Mouse (Mus musculus): Measurements from ENCODE around the gene Fbxl21. TPM values are rescaled to one million over a fixed set of nuclear protein-coding genes. Genes with fewer than 3 reads are reported as not detected.
A peak's percentile ranks its signal among the peaks of the same experiment; 100 is the strongest.

Fbxl21 gene
- total RNA-seq (2021) = 1 to 10 TPM; 4.4 to 5.8 TPM

- intact Hi-C loops (cut with DNase I) = no loop called here
- peak; percentile 92 for DNase-seq
Observed at GRCm38 (mm10) chr13:56522081-56522820, at the start of gene Fbxl21. Gene Fbxl21 (plus strand): TSS chr13:56522472.

GRCm38 (mm10) chr13:56472661-56473060, 49.6 kb upstream of the Fbxl21 start:
- intact Hi-C loops (cut with DNase I) = loop anchor here (10.0 kb wide), 2 partner anchors 252 to 332 kb away; no protein-coding TSS in a partner anchor
- no peak for DNase-seq

- intact Hi-C loops (cut with DNase I) = loop anchor here (5.0 to 10.0 kb wide), 4 partner anchors 77 to 792 kb away; no protein-coding TSS in a partner anchor
- peak; percentile 38 for DNase-seq
Observed at GRCm38 (mm10) chr13:56475363-56475762, 46.9 kb upstream of the Fbxl21 start.

GRCm38 (mm10) chr13:56476790-56477189, 45.5 kb upstream of the Fbxl21 start:
- DNase-seq = no peak
- intact Hi-C loops (cut with DNase I) = loop anchor here (5.0 to 10.0 kb wide), 4 partner anchors 76 to 791 kb away; no protein-coding TSS in a partner anchor

- intact Hi-C loops (cut with DNase I) = loop anchor here (5.0 to 10.0 kb wide), 4 partner anchors 75 to 790 kb away; no protein-coding TSS in a partner anchor
- peak; percentile 22 for DNase-seq
Observed at GRCm38 (mm10) chr13:56477271-56477670, 45.0 kb upstream of the Fbxl21 start.

- intact Hi-C loops (cut with DNase I) = loop anchor here (5.0 to 10.0 kb wide), 4 partner anchors 74 to 789 kb away; no protein-coding TSS in a partner anchor
Observed at GRCm38 (mm10) chr13:56478027-56478426, 44.2 kb upstream of the Fbxl21 start.

GRCm38 (mm10) chr13:56482146-56482545, 40.1 kb upstream of the Fbxl21 start, which contains the start of gene Il9:
Gene Il9 (minus strand): TSS chr13:56482246.
- no peak for DNase-seq
- intact Hi-C loops (cut with DNase I) = no loop called here

More at GRCm38 (mm10) chr13:56478027-56478426, 44.2 kb upstream of the Fbxl21 start:
- no peak for DNase-seq

- intact Hi-C loops (cut with DNase I) = no loop called here
- DNase-seq = no peak
Observed at GRCm38 (mm10) chr13:56488012-56488411, 34.3 kb upstream of the Fbxl21 start.

GRCm38 (mm10) chr13:56494440-56494839, 27.8 kb upstream of the Fbxl21 start:
- no peak for DNase-seq
- intact Hi-C loops (cut with DNase I) = no loop called here

GRCm38 (mm10) chr13:56500132-56500531, 22.1 kb upstream of the Fbxl21 start:
- intact Hi-C loops (cut with DNase I) = no loop called here
- no peak for DNase-seq

GRCm38 (mm10) chr13:56500636-56501035, 21.6 kb upstream of the Fbxl21 start:
- intact Hi-C loops (cut with DNase I) = no loop called here

GRCm38 (mm10) chr13:56501866-56502420, 20.3 kb upstream of the Fbxl21 start:
- no peak for DNase-seq
- intact Hi-C loops (cut with DNase I) = no loop called here

More at GRCm38 (mm10) chr13:56500636-56501035, 21.6 kb upstream of the Fbxl21 start:
- no peak for DNase-seq

- DNase-seq = no peak
- intact Hi-C loops (cut with DNase I) = no loop called here
Observed at GRCm38 (mm10) chr13:56506871-56507496, 15.3 kb upstream of the Fbxl21 start.

GRCm38 (mm10) chr13:56509796-56510195, 12.5 kb upstream of the Fbxl21 start:
- DNase-seq = no peak
- intact Hi-C loops (cut with DNase I) = loop anchor here (10.0 kb wide), 1 partner anchor 565 kb away; no protein-coding TSS in a partner anchor

- DNase-seq = no peak
- intact Hi-C loops (cut with DNase I) = loop anchor here (10.0 kb wide), 1 partner anchor 561 kb away; no protein-coding TSS in a partner anchor
Observed at GRCm38 (mm10) chr13:56513595-56513994, 8.7 kb upstream of the Fbxl21 start.

GRCm38 (mm10) chr13:56516311-56516710, 6.0 kb upstream of the Fbxl21 start:
- intact Hi-C loops (cut with DNase I) = loop anchor here (10.0 kb wide), 1 partner anchor 558 kb away; no protein-coding TSS in a partner anchor
- no peak for DNase-seq

GRCm38 (mm10) chr13:56516816-56517215, 5.5 kb upstream of the Fbxl21 start:
- intact Hi-C loops (cut with DNase I) = loop anchor here (10.0 kb wide), 1 partner anchor 558 kb away; no protein-coding TSS in a partner anchor
- no peak for DNase-seq

- no peak for DNase-seq
- intact Hi-C loops (cut with DNase I) = no loop called here
Observed at GRCm38 (mm10) chr13:56522821-56523167, 522 bp downstream of the Fbxl21 start.

GRCm38 (mm10) chr13:56526871-56527270, 4.6 kb downstream of the Fbxl21 start:
- no peak for DNase-seq
- intact Hi-C loops (cut with DNase I) = no loop called here

GRCm38 (mm10) chr13:56527846-56528245, 5.6 kb downstream of the Fbxl21 start:
- DNase-seq = no peak
- intact Hi-C loops (cut with DNase I) = no loop called here

GRCm38 (mm10) chr13:56528281-56528680, 6.0 kb downstream of the Fbxl21 start:
- no peak for DNase-seq

More at GRCm38 (mm10) chr13:56528281-56528680, 6.0 kb downstream of the Fbxl21 start:
- intact Hi-C loops (cut with DNase I) = no loop called here

Measured in left cerebral cortex, postnatal 4 days (tissue).